Mouse (Mus musculus) R1 (cell line): ENCODE measurements at regions not wholly inside any gene's neighbourhood (a gene's known extent, or its start where the extent isn't known, plus 50 kb on each side); places are given as distances from the start of the nearest gene placed in this dataset.

Experiments
- DNase-seq: peaks from one replicate; pipeline ENCODE4 v3.0.0-alpha.2; 2018; ENCODE audit warnings: low read depth, low spot score

- peak; percentile 1 for DNase-seq
Observed at GRCm38 (mm10) chrX:111052943-111053342, 57.3 kb upstream of the Cylc1 start.
